Mouse (Mus musculus) c-Kit-negative CD71-positive TER-119-positive erythroid progenitor cells, embryonic 14.5 days (primary cell): ENCODE results near the gene Tubb5.

Source experiments
- DNase-seq: peaks from one replicate; pipeline ENCODE4 v3.0.0-alpha.2; 2013; ENCODE audit warnings: low read depth, low spot score

Gene Tubb5

GRCm38 (mm10) chr17:35796835-35797234, 41.3 kb downstream of the Tubb5 start:
- DNase-seq, result no peak

DNA sequence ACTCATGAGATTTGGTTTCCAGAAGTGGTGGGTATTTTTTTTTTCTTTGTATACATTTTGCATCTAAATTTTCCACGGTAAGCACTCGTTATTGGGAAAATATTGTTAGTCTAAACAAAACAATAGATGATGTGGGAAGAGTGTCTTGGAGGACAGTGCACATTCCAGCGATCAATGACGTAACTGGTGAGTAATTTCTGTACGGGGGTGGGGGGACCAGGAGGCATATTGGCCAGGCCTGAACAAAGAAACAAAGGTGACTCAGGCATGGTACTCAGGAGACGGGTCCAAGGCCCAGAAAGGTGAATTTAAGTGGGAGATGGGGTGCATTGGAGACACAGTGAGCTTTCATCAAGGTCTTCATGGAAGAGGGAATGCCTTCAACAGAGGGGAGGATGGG, 42.5 kb downstream of the Tubb5 start:
- DNase-seq, result no peak

- DNase-seq, result no peak
Measured at GRCm38 (mm10) chr17:35795099-35795498, 43.0 kb downstream of the Tubb5 start.

GRCm38 (mm10) chr17:35792837-35793236, 45.3 kb downstream of the Tubb5 start:
- DNase-seq, result no peak

- DNase-seq, result no peak
Measured at GRCm38 (mm10) chr17:35790933-35791332, 47.2 kb downstream of the Tubb5 start.

GRCm38 (mm10) chr17:35788025-35788424, 50.1 kb downstream of the Tubb5 start:
- no peak for DNase-seq

DNA sequence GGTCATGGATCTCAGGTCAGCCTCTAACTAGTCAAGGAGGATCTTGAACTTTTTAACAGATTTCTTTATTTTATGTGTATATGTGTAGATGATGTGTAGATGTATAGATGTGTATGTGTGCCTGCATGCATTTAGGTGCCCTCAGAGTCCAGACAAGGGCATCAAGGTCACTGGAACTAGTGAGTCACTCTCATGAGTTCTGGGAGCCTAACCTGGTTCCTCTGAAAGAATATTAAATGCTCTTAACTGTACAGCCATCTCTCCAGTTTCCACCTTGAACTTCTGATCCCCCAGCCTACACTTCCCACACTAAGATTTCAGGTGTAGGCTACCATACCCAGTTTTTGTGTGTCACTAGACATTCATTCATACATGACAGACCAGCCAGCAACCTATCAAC, 50.6 kb downstream of the Tubb5 start:
- DNase-seq, result no peak

DNA sequence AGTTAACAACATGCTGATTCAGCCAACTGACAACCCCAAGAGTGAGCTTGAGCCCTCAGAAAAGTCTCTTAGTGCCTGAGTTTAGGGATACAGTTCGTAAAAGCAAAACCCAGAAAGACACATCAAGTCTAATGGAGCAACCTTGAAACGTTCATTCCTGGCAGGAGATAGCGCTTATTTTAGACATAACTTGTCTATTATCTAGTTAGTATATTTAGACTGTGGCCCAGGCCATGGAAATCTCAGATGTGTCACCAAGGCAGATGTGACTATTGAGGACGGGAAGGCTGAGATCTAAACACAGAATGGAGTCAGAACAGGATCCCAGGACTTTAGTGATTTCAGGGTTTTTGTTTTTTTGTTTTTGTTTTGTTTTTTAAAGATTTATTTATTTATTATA, 53.0 kb downstream of the Tubb5 start:
- no peak for DNase-seq

DNA sequence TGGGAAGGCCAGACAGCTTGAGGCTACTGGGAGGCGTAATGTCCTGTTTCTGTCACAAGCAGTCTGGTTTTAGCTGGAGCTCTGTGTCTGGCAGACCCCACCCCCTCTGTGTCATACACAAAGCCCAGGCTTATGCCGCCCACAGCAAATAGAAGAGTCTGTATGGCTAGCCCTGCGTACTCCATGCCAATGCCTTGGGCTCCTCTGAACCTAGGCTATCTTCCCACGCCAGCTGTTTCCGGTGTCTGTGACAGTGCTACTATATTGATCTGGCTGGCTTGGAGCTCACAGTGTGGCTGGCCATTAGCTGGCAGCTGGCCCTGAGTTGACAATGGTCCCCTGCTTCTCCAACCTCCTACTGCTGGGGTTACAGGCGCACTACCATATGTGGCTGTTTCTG, 54.2 kb downstream of the Tubb5 start:
- DNase-seq, result no peak
